Mouse (Mus musculus) neural tube, embryonic 13.5 days (tissue): Measurements from ENCODE around the gene Mtfmt. TPM values are rescaled to one million over a fixed set of nuclear protein-coding genes. Genes with fewer than 3 reads are reported as not detected.
A peak's percentile ranks its signal among the peaks of the same experiment; 100 is the strongest.

ENCODE experiments used
- ATAC-seq: fragments of 200-750 bp; cut with Nextera tagmentation; 2 replicates; pipeline ENCODE4 v1.8.0; 2017; ENCODE audit warnings: low read depth, mild to moderate bottlenecking, moderate TSS enrichment, moderate library complexity
- H3K27ac ChIP-seq: fragments of 300-500 bp; sonication (generic); replicated peaks from 2 replicates; pipeline ENCODE4 v1.5.1; 2015; ENCODE audit warnings: moderate library complexity, mild to moderate bottlenecking, inconsistent platforms
- H3K27me3 ChIP-seq: fragments of 300-500 bp; sonication (generic); 2 replicates; pipeline ENCODE4 v1.6.1; 2015; ENCODE audit warnings: mild to moderate bottlenecking, inconsistent platforms
- H3K36me3 ChIP-seq: fragments of 300-500 bp; sonication (generic); 2 replicates; pipeline ENCODE4 v1.6.1; 2015; ENCODE audit warnings: mild to moderate bottlenecking, inconsistent platforms
- H3K4me1 ChIP-seq: fragments of 300-500 bp; sonication (generic); replicated peaks from 2 replicates; pipeline ENCODE4 v1.6.1; 2015; ENCODE audit warnings: inconsistent platforms
- H3K4me2 ChIP-seq: fragments of 300-500 bp; sonication (generic); 2 replicates; pipeline ENCODE4 v1.6.1; 2015; ENCODE audit warnings: inconsistent platforms, mild to moderate bottlenecking, moderate library complexity
- H3K4me3 ChIP-seq: fragments of 300-500 bp; sonication (generic); 2 replicates; pipeline ENCODE4 v1.5.1; 2015; ENCODE audit warnings: mild to moderate bottlenecking, inconsistent platforms
- H3K9ac ChIP-seq: fragments of 300-500 bp; sonication (generic); 2 replicates; pipeline ENCODE4 v1.6.1; 2015; ENCODE audit warnings: moderate library complexity, mild to moderate bottlenecking, inconsistent platforms
- H3K9me3 ChIP-seq: fragments of 300-500 bp; sonication (generic); 2 replicates; pipeline ENCODE4 v1.6.1; 2016; ENCODE audit warnings: inconsistent platforms
- WGBS: fragments of 180-500 bp; shearing (Covaris S2); methylation state at CpG from one replicate; pipeline ENCODE4 v1.1.7; 2015; 5-methylcytosine and 5-hydroxymethylcytosine counted together
- polyA plus RNA-seq: library from polyadenylated mRNA; unstranded; fragments of >200 nt; fragmentation: Nextera tagmentation; extraction: Ambion mirVana; gene quantifications from 2 replicates; pipeline ENCODE4 v1.2.1, GENCODE M21; 2015

The Mtfmt gene
- polyA plus RNA-seq, 1 experiment from 2014 or later = 25.5 TPM

DNA sequence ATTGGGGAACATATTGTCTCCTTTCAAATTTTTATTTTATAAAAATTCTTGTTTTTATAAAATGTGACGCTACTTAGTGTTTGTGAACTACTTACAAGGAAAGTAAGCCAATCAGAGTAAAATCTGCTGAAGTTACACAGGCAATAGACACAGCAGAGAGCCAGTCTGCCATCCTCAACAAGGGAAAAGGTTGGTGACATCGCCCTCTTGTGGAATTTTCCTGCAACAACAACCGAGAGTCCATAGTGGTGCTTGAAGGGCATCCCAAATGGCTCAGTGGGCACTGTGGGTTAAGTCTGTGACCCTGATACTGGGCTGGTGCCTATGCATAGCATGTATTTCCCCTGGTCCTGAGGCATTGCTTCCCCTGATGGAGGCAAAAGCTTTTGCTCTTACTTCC, 3.3 kb upstream of the Mtfmt start:
- H3K4me2 ChIP-seq = no peak overlapping the region
- ATAC-seq = no peak

DNA sequence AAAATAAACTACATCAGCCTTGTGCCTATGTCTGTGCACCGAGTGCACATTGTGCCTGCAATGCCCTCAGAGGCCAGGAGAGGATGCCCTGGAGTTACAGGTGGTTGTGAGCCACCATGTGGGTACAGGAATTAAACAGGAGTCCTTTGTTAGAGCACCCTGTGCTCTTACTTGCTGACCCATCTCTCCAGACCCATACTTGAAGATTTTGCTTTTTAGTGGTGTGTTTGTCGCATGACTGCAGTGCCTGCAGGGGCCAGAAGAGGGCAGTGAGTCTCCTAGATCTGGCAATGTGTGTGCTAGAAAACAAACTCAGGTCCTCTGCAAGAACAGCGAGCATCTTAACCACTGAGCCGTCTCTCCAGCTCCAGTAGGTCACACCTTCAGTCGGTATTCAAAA, 1.4 kb upstream of the Mtfmt start:
- no peak for ATAC-seq
- Histone ChIP-seq H3K27me3 (no peaks in the 10 kb centered on the region), H3K4me2 (no peak overlapping the region), H3K9ac (no peak overlapping the region), H3K4me3 (no peak overlapping the region), H3K9me3 (no peaks in the 10 kb centered on the region), H3K4me1 (peaks cover 17% of the 10 kb centered on the region), H3K36me3 (peaks cover 3% of the 10 kb centered on the region), H3K27ac (no peak overlapping the region)
- 63% methylated on average over 5 of the region's 5 CpGs for WGBS

More for the DNA sequence above, 3.3 kb upstream of the Mtfmt start:
- Histone ChIP-seq H3K27ac (no peak overlapping the region), H3K9me3 (no peaks in the 10 kb centered on the region), H3K36me3 (no peaks in the 10 kb centered on the region), H3K4me3 (no peak overlapping the region), H3K27me3 (no peaks in the 10 kb centered on the region), H3K9ac (no peak overlapping the region), H3K4me1 (peaks cover 11% of the 10 kb centered on the region)
- WGBS = 4% methylated on average over 3 of the region's 3 CpGs

DNA sequence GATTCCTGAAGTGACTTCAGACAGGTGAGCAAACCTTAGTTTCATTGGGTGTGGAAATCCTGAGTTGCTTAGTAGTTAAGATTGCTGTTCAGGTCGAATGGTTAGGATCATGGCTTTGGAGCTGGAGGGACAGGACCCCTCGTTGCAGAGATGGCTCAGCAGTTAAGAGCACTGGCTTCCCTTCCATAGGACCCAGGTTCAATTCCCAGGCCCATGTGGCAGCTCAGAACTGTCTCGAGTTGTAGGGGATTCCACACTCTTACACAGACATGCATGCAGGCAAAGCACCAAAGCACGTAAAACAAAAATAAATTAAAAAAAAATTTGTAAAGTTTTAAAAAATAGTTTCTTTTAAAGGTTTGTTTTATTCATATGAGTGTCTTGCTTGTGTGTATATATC, 371 bp upstream of the Mtfmt start:
- Histone ChIP-seq H3K4me3 (0 out of 2 replicates have a peak overlapping the region, but pooled peaks have one; percentile 98), H3K27ac (no peak overlapping the region), H3K4me2 (no peak overlapping the region), H3K27me3 (no peaks in the 10 kb centered on the region), H3K9ac (no peak overlapping the region), H3K36me3 (peaks cover 11% of the 10 kb centered on the region), H3K9me3 (no peaks in the 10 kb centered on the region), H3K4me1 (peaks cover 17% of the 10 kb centered on the region)
- peak; percentile 51; the same call in 1 of the 2 replicates for ATAC-seq
- WGBS = 73% methylated on average over 4 of the region's 4 CpGs

DNA sequence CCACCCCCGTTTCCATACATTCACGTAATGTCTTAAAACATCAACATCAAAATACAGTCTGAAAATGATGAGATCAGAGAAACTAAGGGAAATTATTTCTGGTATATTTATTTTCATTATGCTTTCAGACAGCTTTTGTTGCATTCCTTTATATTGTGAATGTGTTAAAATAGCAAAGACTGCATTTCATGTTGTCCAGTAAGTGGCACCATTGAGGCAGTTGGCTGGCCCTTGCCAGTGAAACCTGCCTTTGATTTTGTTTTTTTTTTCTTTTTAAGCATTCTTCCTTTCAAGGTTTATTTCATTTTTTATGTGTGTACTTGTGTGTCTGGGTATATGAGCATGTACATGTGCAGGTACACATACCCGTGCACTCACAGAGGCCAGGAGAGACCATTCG, 9.1 kb downstream of the Mtfmt start:
- no peak overlapping the region for H3K4me2 ChIP-seq
- WGBS = 93% methylated on average over 4 of the region's 4 CpGs
- no peak overlapping the region for H3K4me3 ChIP-seq
- ATAC-seq = no peak
- H3K9me3 ChIP-seq = no peaks in the 10 kb centered on the region
- no peak overlapping the region for H3K27ac ChIP-seq
- no peak overlapping the region for H3K9ac ChIP-seq
- peaks cover 83% of the 10 kb centered on the region for H3K36me3 ChIP-seq
- no peaks in the 10 kb centered on the region for H3K27me3 ChIP-seq
- no peaks in the 10 kb centered on the region for H3K4me1 ChIP-seq

DNA sequence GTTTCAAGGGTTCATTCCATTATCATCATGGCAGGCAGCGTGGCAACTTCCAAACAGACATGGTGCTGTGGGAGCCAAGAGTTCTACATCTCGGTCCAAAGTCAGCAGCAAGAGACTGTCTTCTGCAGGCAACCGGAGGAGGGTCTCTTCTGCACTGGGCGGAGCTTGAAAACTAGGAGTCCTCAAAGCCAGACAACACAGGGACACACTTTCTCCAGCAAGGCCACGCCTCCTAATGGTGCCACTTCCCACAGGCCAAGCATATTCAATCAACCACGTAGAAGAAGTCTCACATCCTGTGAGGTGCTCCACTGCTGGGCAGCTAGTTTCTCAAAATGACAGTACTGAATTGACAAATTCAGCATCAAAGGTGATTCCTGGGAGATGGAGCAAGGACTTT, 12.4 kb downstream of the Mtfmt start:
- no peak overlapping the region for H3K4me3 ChIP-seq
- H3K27ac ChIP-seq = no peak overlapping the region
- WGBS = 90% methylated on average over 6 of the region's 6 CpGs
- no peak overlapping the region for H3K4me2 ChIP-seq
- no peaks in the 10 kb centered on the region for H3K9me3 ChIP-seq
- no peak for ATAC-seq
- H3K9ac ChIP-seq = no peak overlapping the region
- no peaks in the 10 kb centered on the region for H3K27me3 ChIP-seq
- H3K36me3 ChIP-seq = peaks cover 86% of the 10 kb centered on the region
- H3K4me1 ChIP-seq = no peaks in the 10 kb centered on the region

DNA sequence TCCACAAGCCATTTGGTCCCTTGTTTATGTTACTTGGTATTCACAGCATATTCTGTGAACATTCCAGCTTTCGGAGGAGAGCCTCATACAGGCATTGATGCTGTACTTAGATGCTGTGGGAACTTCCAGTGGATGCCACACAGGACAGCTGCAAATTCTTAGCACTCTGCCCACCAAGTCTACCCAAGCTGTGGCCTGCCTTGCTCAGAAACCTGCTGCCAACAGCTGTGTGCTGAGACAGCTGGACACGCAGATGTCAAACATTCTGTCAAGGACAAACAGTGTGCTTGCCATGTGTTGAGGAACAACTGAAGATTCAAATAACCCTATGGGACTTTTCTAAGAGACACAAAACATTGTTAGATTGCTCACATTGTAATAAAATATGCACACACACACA, 23.4 kb downstream of the Mtfmt start:
- Histone ChIP-seq H3K4me2 (no peak overlapping the region), H3K4me3 (no peak overlapping the region), H3K27me3 (no peaks in the 10 kb centered on the region), H3K36me3 (no peaks in the 10 kb centered on the region), H3K4me1 (peaks cover 30% of the 10 kb centered on the region), H3K9ac (no peak overlapping the region), H3K27ac (no peak overlapping the region), H3K9me3 (no peaks in the 10 kb centered on the region)
- WGBS = 88% methylated on average over 2 of the region's 2 CpGs
- no peak for ATAC-seq

DNA sequence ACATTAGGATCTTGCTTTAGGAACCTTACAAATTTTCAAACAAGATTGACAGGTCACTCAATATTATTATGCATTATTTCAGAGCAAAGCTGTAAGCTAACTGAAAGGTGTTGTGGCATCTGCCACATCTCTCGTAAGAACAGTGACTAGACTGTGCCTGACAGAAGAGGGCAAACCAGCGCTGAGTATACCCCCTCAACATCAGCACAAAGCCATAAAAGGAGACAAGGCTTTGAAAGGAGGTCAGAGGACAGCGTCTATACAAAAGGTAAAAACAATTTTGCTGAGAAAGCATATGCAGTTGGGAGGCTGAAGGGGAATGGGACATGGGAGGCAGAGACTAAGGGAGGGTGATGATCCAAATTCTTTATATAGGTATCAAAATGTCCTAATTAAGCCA, 24.6 kb downstream of the Mtfmt start:
- H3K4me3 ChIP-seq = peak overlapping the region; percentile 68
- H3K27me3 ChIP-seq = no peaks in the 10 kb centered on the region
- peaks cover 30% of the 10 kb centered on the region for H3K4me1 ChIP-seq
- H3K9me3 ChIP-seq = no peaks in the 10 kb centered on the region
- peak overlapping the region; percentile 93 for H3K27ac ChIP-seq
- H3K9ac ChIP-seq = peak overlapping the region; percentile 84
- H3K4me2 ChIP-seq = peak overlapping the region; percentile 77
- 20% methylated on average over 3 of the region's 3 CpGs for WGBS
- peaks cover 2% of the 10 kb centered on the region for H3K36me3 ChIP-seq
- peak; percentile 24; the same call in 1 of the 2 replicates for ATAC-seq

DNA sequence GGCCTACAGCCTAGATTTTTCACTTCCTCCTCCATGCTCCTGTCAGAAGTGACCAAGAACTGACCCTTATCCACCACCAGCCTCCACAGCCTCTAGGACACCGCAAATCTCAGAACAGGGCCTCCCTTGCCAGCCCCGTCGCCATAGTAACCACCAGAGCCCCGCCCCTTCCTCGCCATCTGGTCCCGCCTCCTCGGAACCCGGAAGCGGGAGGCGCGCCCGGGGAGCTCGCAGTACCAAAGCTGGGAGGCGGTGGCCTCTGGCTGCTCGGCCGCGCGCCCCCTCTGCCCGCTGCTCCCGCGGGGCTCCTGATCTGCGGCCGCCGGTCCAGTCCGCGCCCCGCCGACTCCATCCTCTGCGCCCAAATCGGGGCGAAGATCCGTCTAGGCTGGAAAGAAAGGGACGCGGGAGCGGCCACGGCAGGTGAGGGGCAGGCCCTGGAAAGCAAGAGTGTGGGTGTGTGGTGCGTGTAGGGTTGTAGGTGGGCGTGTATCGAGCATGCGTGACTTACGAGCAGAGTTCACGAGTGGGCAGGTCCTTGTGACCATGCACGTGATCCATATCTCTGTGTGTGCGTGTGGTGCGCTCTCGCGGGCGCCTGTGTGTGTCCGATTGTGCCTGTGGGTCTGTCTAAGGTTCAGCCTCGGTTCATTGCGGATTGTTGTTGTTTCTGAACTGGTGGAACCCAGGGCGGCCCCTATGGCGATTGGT, 25.3 kb downstream of the Mtfmt start, which contains the start of gene Spg21:
TSS of gene Spg21 (plus strand) at position 216 of the 711 bp plus-strand sequence.
- ATAC-seq = peak; percentile 98
- Histone ChIP-seq H3K4me2 (peak within 1 kb of the TSS; percentile 77), H3K4me1 (peaks cover 30% of the 10 kb centered on the region), H3K9ac (peak within 1 kb of the TSS; percentile 84), H3K36me3 (peaks cover 9% of the 10 kb centered on the region), H3K27me3 (no peaks in the 10 kb centered on the region), H3K9me3 (no peaks in the 10 kb centered on the region), H3K4me3 (peak within 1 kb of the TSS; percentile 68), H3K27ac (peak within 1 kb of the TSS; percentile 93)
- 0% methylated on average over 52 of the region's 53 CpGs for WGBS

DNA sequence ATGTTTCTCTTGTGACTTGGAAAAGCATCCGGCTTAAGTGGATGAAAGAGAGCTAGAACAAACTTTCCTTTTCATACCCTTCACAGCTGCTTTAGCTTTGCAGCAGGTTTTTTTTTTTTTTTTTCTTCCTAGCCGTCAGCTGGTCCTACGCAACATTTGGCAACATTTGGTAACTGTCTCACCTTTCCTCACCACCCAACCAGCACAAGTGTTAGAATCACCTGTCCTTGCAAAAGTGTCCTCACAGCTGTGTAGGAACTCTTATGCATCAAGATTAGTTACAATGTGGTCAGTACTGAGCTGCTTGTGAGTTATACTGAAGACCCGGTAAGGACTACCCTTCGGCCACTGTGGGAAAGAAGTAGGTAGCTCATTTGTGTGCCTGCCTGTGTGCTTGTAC, 27.0 kb downstream of the Mtfmt start:
- Histone ChIP-seq H3K9me3 (no peaks in the 10 kb centered on the region), H3K4me3 (no peak overlapping the region), H3K36me3 (peaks cover 22% of the 10 kb centered on the region), H3K9ac (no peak overlapping the region; the same call in 1 of the 2 replicates), H3K27ac (no peak overlapping the region), H3K27me3 (no peaks in the 10 kb centered on the region), H3K4me2 (peak overlapping the region; percentile 10), H3K4me1 (peaks cover 30% of the 10 kb centered on the region)
- 82% methylated on average over 5 of the region's 5 CpGs for WGBS
- no peak for ATAC-seq

DNA sequence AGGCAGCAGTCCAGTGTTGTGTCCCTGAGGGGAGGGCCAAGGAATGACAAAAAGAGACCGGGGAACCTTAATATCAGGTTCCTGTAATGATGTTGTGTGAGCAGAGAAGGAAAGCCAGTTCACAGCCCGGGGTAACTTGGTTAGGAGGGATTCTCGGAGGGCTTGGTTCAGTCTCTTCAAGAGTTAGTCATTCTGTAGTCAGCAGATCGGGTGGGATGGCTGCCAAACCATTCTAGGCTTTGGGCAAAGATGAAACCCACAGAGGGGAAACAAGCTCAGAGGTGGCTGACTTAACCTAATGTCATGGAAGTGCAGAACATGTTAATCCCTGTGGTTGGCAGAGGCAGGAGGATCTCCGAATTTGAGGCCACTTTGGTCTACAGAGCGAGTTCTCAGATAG, 28.6 kb downstream of the Mtfmt start:
- Histone ChIP-seq H3K9me3 (no peaks in the 10 kb centered on the region), H3K36me3 (peaks cover 32% of the 10 kb centered on the region), H3K4me3 (no peak overlapping the region), H3K9ac (no peak overlapping the region), H3K27ac (no peak overlapping the region), H3K4me2 (no peak overlapping the region), H3K27me3 (no peaks in the 10 kb centered on the region), H3K4me1 (peaks cover 30% of the 10 kb centered on the region)
- 93% methylated on average over 6 of the region's 6 CpGs for WGBS
- ATAC-seq = no peak

DNA sequence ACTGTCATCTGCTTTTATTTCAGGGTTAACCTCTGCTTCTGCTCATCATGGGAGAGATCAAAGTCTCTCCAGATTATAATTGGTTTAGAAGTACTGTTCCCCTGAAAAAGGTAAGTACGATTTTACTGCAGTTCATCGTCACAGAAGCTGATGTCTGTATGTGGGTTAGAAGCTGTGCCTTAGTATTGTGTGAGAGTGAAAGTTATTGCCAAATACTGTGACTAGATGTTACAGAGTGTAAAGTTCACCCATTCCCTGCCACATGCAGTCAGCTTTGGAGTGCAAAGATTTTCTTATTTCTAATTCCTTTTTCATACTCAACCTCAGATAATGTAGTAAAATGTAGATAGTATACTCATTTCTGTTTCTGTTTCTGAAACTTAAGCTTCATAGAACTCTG, 29.7 kb downstream of the Mtfmt start:
- Histone ChIP-seq H3K9ac (no peak overlapping the region), H3K4me1 (peaks cover 23% of the 10 kb centered on the region), H3K4me2 (no peak overlapping the region), H3K27me3 (no peaks in the 10 kb centered on the region), H3K27ac (no peak overlapping the region), H3K4me3 (no peak overlapping the region), H3K9me3 (no peaks in the 10 kb centered on the region), H3K36me3 (peaks cover 42% of the 10 kb centered on the region)
- no peak for ATAC-seq
- WGBS = 97% methylated on average over 2 of the region's 2 CpGs

DNA sequence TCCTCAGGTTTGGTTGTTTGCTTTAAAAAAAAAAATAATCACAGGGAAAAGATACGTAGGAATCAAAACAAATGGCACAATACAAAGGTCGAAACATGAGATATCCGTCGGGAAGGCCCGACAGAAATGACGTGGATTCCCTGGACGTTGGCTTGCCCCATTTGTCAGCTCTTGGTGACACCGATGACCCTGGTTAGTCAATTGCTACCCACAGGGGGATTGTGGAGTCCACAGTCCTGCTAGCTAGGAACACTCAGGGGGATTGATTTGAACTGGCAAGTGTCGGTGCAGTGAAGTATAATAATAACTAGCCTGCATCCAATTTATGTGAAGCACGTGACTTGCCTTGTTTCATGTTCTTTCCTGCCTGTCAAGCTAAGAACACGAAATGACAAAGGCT, 32.1 kb downstream of the Mtfmt start:
- Histone ChIP-seq H3K4me1 (peaks cover 4% of the 10 kb centered on the region), H3K9me3 (no peaks in the 10 kb centered on the region), H3K27me3 (no peaks in the 10 kb centered on the region), H3K27ac (no peak overlapping the region), H3K4me2 (no peak overlapping the region), H3K4me3 (no peak overlapping the region), H3K36me3 (peaks cover 63% of the 10 kb centered on the region), H3K9ac (no peak overlapping the region)
- no peak for ATAC-seq
- WGBS = 68% methylated on average over 11 of the region's 11 CpGs

DNA sequence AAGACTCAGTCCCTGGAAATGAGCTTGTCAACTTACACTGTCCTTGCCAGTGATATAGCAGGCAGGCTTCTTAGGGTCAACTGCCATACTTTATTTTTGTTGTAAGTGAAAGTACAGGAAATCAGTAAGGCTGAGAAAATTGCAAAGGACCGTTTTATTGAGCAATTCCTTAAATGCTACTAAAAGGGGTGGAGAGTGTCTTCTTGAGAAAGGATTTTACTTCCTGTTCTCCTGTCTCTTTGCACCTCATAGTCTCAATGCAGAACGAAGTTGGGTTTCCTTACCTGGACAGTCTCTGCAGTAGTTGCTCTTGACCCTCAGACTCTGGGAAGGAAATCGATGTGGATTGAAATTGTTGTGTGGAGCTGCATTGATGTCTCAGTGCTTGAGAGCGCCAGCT, 37.2 kb downstream of the Mtfmt start:
- Histone ChIP-seq H3K4me1 (no peaks in the 10 kb centered on the region), H3K9me3 (no peaks in the 10 kb centered on the region), H3K36me3 (peaks cover 90% of the 10 kb centered on the region), H3K4me2 (no peak overlapping the region), H3K27me3 (no peaks in the 10 kb centered on the region), H3K4me3 (no peak overlapping the region), H3K9ac (no peak overlapping the region), H3K27ac (no peak overlapping the region)
- no peak for ATAC-seq
- WGBS = 92% methylated on average over 4 of the region's 4 CpGs
